Mouse (Mus musculus) midbrain, embryonic 10.5 days (tissue): Measurements from ENCODE around the gene Gtf2ird1. TPM values are rescaled to one million over a fixed set of nuclear protein-coding genes. Genes with fewer than 3 reads are reported as not detected.
"Not testable (repeated sequence)": the region's sequence is repeated elsewhere in the genome, so short reads cannot be mapped to it uniquely, and the experiment has no call there.

Experiments used
- DNase-seq: peaks from one replicate; pipeline ENCODE4 v3.0.0-alpha.2; 2017; ENCODE audit warnings: low spot score
- H3K27ac ChIP-seq: fragments of 300-500 bp; sonication (generic); replicated peaks from 2 replicates; pipeline ENCODE4 v1.5.1; 2016; ENCODE audit warnings: mild to moderate bottlenecking
- H3K27me3 ChIP-seq: fragments of 300-500 bp; sonication (generic); 2 replicates; pipeline ENCODE4 v1.6.1; 2016; ENCODE audit warnings: low read depth, mild to moderate bottlenecking; ENCODE audit not compliant: poor library complexity, severe bottlenecking
- H3K36me3 ChIP-seq: fragments of 300-500 bp; sonication (generic); 2 replicates; pipeline ENCODE4 v1.6.1; 2016; ENCODE audit warnings: mild to moderate bottlenecking, moderate library complexity
- H3K4me1 ChIP-seq: fragments of 300-500 bp; sonication (generic); 2 replicates; pipeline ENCODE4 v1.6.1; 2016
- H3K4me3 ChIP-seq: fragments of 300-500 bp; sonication (generic); 2 replicates; pipeline ENCODE4 v1.5.1; 2016; ENCODE audit warnings: mild to moderate bottlenecking, moderate library complexity
- H3K9me3 ChIP-seq: fragments of 300-500 bp; sonication (generic); replicated peaks from 2 replicates; pipeline ENCODE4 v1.6.1; 2016; ENCODE audit warnings: mild to moderate bottlenecking
- WGBS: fragments of 180-500 bp; shearing (Covaris S2); methylation state at CpG from one replicate; pipeline ENCODE4 v1.1.7; 2016; 5-methylcytosine and 5-hydroxymethylcytosine counted together
- polyA plus RNA-seq: library from polyadenylated mRNA; unstranded; fragments of >200 nt; fragmentation: Nextera tagmentation; extraction: Ambion mirVana; gene quantifications from 2 replicates; pipeline ENCODE4 v1.2.1, GENCODE M21; 2016

Gtf2ird1 gene
- polyA plus RNA-seq, 1 experiment from 2014 or later = 96.4 TPM

- 27% methylated on average over 9 of the region's 9 CpGs for WGBS
- Histone ChIP-seq H3K27me3 (no peaks in the 10 kb centered on the region), H3K27ac (peak overlapping the region; percentile 28; the same call in 1 of the 2 replicates), H3K36me3 (peaks cover 59% of the 10 kb centered on the region), H3K4me3 (no peak overlapping the region), H3K4me1 (peaks cover 7% of the 10 kb centered on the region), H3K9me3 (no peaks in the 10 kb centered on the region)
- DNase-seq = peak; percentile 43
These were observed 33.1 kb upstream of the Gtf2ird1 start for GRCm38 (mm10) chr5:134489583-134489982.

- WGBS = 92% methylated on average over 4 of the region's 4 CpGs
- H3K27ac ChIP-seq = no peak overlapping the region
- DNase-seq = no peak
- H3K4me3 ChIP-seq = no peak overlapping the region
- H3K36me3 ChIP-seq = peaks cover 49% of the 10 kb centered on the region
- peaks cover 7% of the 10 kb centered on the region for H3K4me1 ChIP-seq
- H3K9me3 ChIP-seq = no peaks in the 10 kb centered on the region
- no peaks in the 10 kb centered on the region for H3K27me3 ChIP-seq
These were observed 32.1 kb upstream of the Gtf2ird1 start for GRCm38 (mm10) chr5:134488596-134488995.

GRCm38 (mm10) chr5:134488042-134488441, 31.5 kb upstream of the Gtf2ird1 start:
- Histone ChIP-seq H3K4me3 (no peak overlapping the region), H3K36me3 (peaks cover 44% of the 10 kb centered on the region), H3K4me1 (peaks cover 7% of the 10 kb centered on the region), H3K27ac (no peak overlapping the region), H3K27me3 (no peaks in the 10 kb centered on the region), H3K9me3 (no peaks in the 10 kb centered on the region)
- no peak for DNase-seq
- 83% methylated on average over 10 of the region's 10 CpGs for WGBS

- 64% methylated on average over 13 of the region's 13 CpGs for WGBS
These were observed 29.6 kb upstream of the Gtf2ird1 start for GRCm38 (mm10) chr5:134485900-134486665.

GRCm38 (mm10) chr5:134485183-134485730, 28.7 kb upstream of the Gtf2ird1 start:
- DNase-seq = no peak
- Histone ChIP-seq H3K9me3 (no peaks in the 10 kb centered on the region), H3K36me3 (peaks cover 18% of the 10 kb centered on the region), H3K4me1 (peaks cover 7% of the 10 kb centered on the region), H3K4me3 (no peak overlapping the region), H3K27me3 (no peaks in the 10 kb centered on the region), H3K27ac (no peak overlapping the region)
- WGBS = 90% methylated on average over 7 of the region's 7 CpGs

More at GRCm38 (mm10) chr5:134485900-134486665, 29.6 kb upstream of the Gtf2ird1 start:
- no peak overlapping the region for H3K27ac ChIP-seq
- peak; percentile 80 for DNase-seq
- H3K36me3 ChIP-seq = peaks cover 26% of the 10 kb centered on the region
- no peak overlapping the region for H3K4me3 ChIP-seq
- peaks cover 7% of the 10 kb centered on the region for H3K4me1 ChIP-seq
- H3K9me3 ChIP-seq = no peaks in the 10 kb centered on the region
- no peaks in the 10 kb centered on the region for H3K27me3 ChIP-seq

- no peak overlapping the region for H3K27ac ChIP-seq
- no peaks in the 10 kb centered on the region for H3K27me3 ChIP-seq
These were observed 26.8 kb upstream of the Gtf2ird1 start for GRCm38 (mm10) chr5:134483291-134483690.

GRCm38 (mm10) chr5:134482331-134482730, 25.8 kb upstream of the Gtf2ird1 start:
- no peak overlapping the region for H3K4me3 ChIP-seq
- no peak overlapping the region for H3K27ac ChIP-seq
- 72% methylated on average over 11 of the region's 11 CpGs for WGBS
- no peaks in the 10 kb centered on the region for H3K36me3 ChIP-seq
- no peaks in the 10 kb centered on the region for H3K9me3 ChIP-seq
- no peaks in the 10 kb centered on the region for H3K27me3 ChIP-seq
- DNase-seq = no peak
- no peaks in the 10 kb centered on the region for H3K4me1 ChIP-seq

More at GRCm38 (mm10) chr5:134483291-134483690, 26.8 kb upstream of the Gtf2ird1 start:
- Histone ChIP-seq H3K36me3 (no peaks in the 10 kb centered on the region), H3K4me1 (no peaks in the 10 kb centered on the region), H3K4me3 (no peak overlapping the region), H3K9me3 (no peaks in the 10 kb centered on the region)
- no peak for DNase-seq
- WGBS = 74% methylated on average over 1 of the region's 1 CpGs

GRCm38 (mm10) chr5:134478886-134479285, 22.4 kb upstream of the Gtf2ird1 start:
- not testable (repeated sequence) for DNase-seq, H3K27me3 ChIP-seq, H3K27ac ChIP-seq

GRCm38 (mm10) chr5:134475686-134476085, 19.2 kb upstream of the Gtf2ird1 start:
- WGBS = 91% methylated on average over 7 of the region's 7 CpGs
- H3K9me3 ChIP-seq, H3K4me1 ChIP-seq, DNase-seq, H3K36me3 ChIP-seq, H3K4me3 ChIP-seq, H3K27me3 ChIP-seq, H3K27ac ChIP-seq: not testable (repeated sequence)

More at GRCm38 (mm10) chr5:134478886-134479285, 22.4 kb upstream of the Gtf2ird1 start:
- not testable (repeated sequence) for H3K36me3 ChIP-seq, H3K4me1 ChIP-seq, H3K9me3 ChIP-seq, H3K4me3 ChIP-seq

- no peak overlapping the region for H3K27ac ChIP-seq
- no peaks in the 10 kb centered on the region; the same call in 1 of the 2 replicates for H3K9me3 ChIP-seq
- WGBS = 95% methylated on average over 6 of the region's 6 CpGs
- H3K4me3 ChIP-seq = no peak overlapping the region
- no peaks in the 10 kb centered on the region for H3K27me3 ChIP-seq
- H3K36me3 ChIP-seq = no peaks in the 10 kb centered on the region
- DNase-seq = no peak
- no peaks in the 10 kb centered on the region for H3K4me1 ChIP-seq
These were observed 18.6 kb upstream of the Gtf2ird1 start for GRCm38 (mm10) chr5:134475006-134475605.

- H3K36me3 ChIP-seq = no peaks in the 10 kb centered on the region
- H3K9me3 ChIP-seq = no peaks in the 10 kb centered on the region; the same call in 1 of the 2 replicates
- no peaks in the 10 kb centered on the region for H3K27me3 ChIP-seq
- peaks cover 4% of the 10 kb centered on the region; the same call in 1 of the 2 replicates for H3K4me1 ChIP-seq
- no peak overlapping the region for H3K4me3 ChIP-seq
- no peak for DNase-seq
- WGBS = 88% methylated on average over 2 of the region's 2 CpGs
- H3K27ac ChIP-seq = no peak overlapping the region
These were observed 17.4 kb upstream of the Gtf2ird1 start for GRCm38 (mm10) chr5:134473902-134474301.

- H3K4me3 ChIP-seq = no peak overlapping the region
- H3K36me3 ChIP-seq = no peaks in the 10 kb centered on the region
- DNase-seq = no peak
- peaks cover 26% of the 10 kb centered on the region for H3K4me1 ChIP-seq
- H3K27me3 ChIP-seq = no peaks in the 10 kb centered on the region
- no peaks in the 10 kb centered on the region; the same call in 1 of the 2 replicates for H3K9me3 ChIP-seq
- H3K27ac ChIP-seq = no peak overlapping the region
- 83% methylated on average over 8 of the region's 8 CpGs for WGBS
These were observed 14.1 kb upstream of the Gtf2ird1 start for GRCm38 (mm10) chr5:134470538-134471169.
